ENCODE assay signal across 7 mouse cellular contexts in genomic region chr10:122038554-122038953, GRCm38 (mm10). TPM values are rescaled to one million over a fixed set of nuclear protein-coding genes. Genes with fewer than 3 reads are reported as not detected.
DNase-seq lines count a peak whose midpoint lies in the region; ATAC-seq and TF ChIP-seq lines count a peak whose summit lies in the region.

No protein-coding gene starts in this region.

- no peak for TF ChIP-seq POLR2A in liver, adult 2 months (IDR thresholded peaks at IDR 0.05; ENCODE audit: extremely low read depth, insufficient read depth, low read length)

- no peak overlapping the region for H3K9ac ChIP-seq in liver, adult 2 months (ENCODE audit: low read depth, low read length)
- no peak overlapping the region for H3K9ac ChIP-seq in kidney, postnatal 0 days (ENCODE audit: low read depth, low read length)
- no peak overlapping the region for H3K9ac ChIP-seq in heart, embryonic 11.5 days (ENCODE audit: low read depth, low read length)

- no peaks in the 10 kb centered on the region for H3K27me3 ChIP-seq in liver, adult 2 months (ENCODE audit: control insufficient read depth, insufficient read depth, low read length)
- no peaks in the 10 kb centered on the region for H3K27me3 ChIP-seq in kidney, postnatal 0 days (ENCODE audit: insufficient read depth, low read length)
- peaks cover 5% of the 10 kb centered on the region; the same call in 1 of the 2 replicates for H3K27me3 ChIP-seq in heart, embryonic 11.5 days (ENCODE audit: control insufficient read depth, insufficient read depth, low read length)

- H3K27ac ChIP-seq in liver, adult 2 months (replicated peaks; ENCODE audit: insufficient read depth, low read depth, low read length), result no peak overlapping the region
- H3K27ac ChIP-seq in kidney, postnatal 0 days, result no peak overlapping the region
- no peak overlapping the region for H3K27ac ChIP-seq in heart, embryonic 11.5 days (ENCODE audit: low read depth, low read length)

- no peak overlapping the region for H3K4me2 ChIP-seq in kidney, postnatal 0 days (ENCODE audit: low read length)
- H3K4me2 ChIP-seq in heart, embryonic 11.5 days, result no peak overlapping the region

- no peaks in the 10 kb centered on the region for H3K4me1 ChIP-seq in liver, adult 2 months (ENCODE audit: control insufficient read depth, insufficient read depth, low read length)
- no peaks in the 10 kb centered on the region for H3K4me1 ChIP-seq in kidney, postnatal 0 days (replicated peaks; ENCODE audit: insufficient read depth, low read length)
- peaks cover 5% of the 10 kb centered on the region; the same call in 1 of the 2 replicates for H3K4me1 ChIP-seq in heart, embryonic 11.5 days (ENCODE audit: control insufficient read depth, insufficient read depth, low read length)

- DNase-seq in liver, adult 2 months (ENCODE audit: extremely low read depth, low read depth, low spot score), result peak; percentile 59
- no peak for DNase-seq in liver
- peak; percentile 72 for DNase-seq in brain, adult 2 months (ENCODE audit: low read depth, low spot score)
- DNase-seq in kidney, postnatal 0 days (ENCODE audit: low spot score), result peak; percentile 45
- peak; percentile 25 for DNase-seq in retina, embryonic 14.5 days (ENCODE audit: low spot score)
- DNase-seq in layer of hippocampus, postnatal 14 days (ENCODE audit: low spot score in 2 of 2), result no peak

- WGBS in liver, adult 2 months, result 41% methylated on average over 3 of the region's 3 CpGs
- 63% methylated on average over 3 of the region's 3 CpGs for WGBS in kidney, postnatal 0 days
- WGBS in heart, embryonic 11.5 days (ENCODE audit: insufficient replicate concordance), result 55% methylated on average over 3 of the region's 3 CpGs

- no peak overlapping the region for H3K4me3 ChIP-seq in liver, adult 2 months (ENCODE audit: insufficient read depth, low read depth, low read length)
- no peak overlapping the region for H3K4me3 ChIP-seq in kidney, postnatal 0 days (replicated peaks; ENCODE audit: low read depth, low read length)
- H3K4me3 ChIP-seq in heart, embryonic 11.5 days (ENCODE audit: low read depth, low read length), result no peak overlapping the region

- no peaks in the 10 kb centered on the region for H3K36me3 ChIP-seq in liver, adult 2 months (ENCODE audit: control insufficient read depth, insufficient read depth, low read length)
- no peaks in the 10 kb centered on the region for H3K36me3 ChIP-seq in kidney, postnatal 0 days (ENCODE audit: insufficient read depth, low read length)
- no peaks in the 10 kb centered on the region for H3K36me3 ChIP-seq in heart, embryonic 11.5 days (ENCODE audit: control insufficient read depth, insufficient read depth, low read length)

- TF ChIP-seq CTCF in liver, adult 2 months (IDR thresholded peaks at IDR 0.05; ENCODE audit: low read depth, low read length), result no peak
- no peak for TF ChIP-seq CTCF in kidney, postnatal 0 days (IDR thresholded peaks at IDR 0.05; ENCODE audit: low read depth)

- H3K9me3 ChIP-seq in kidney, postnatal 0 days (replicated peaks; ENCODE audit: low read length), result no peaks in the 10 kb centered on the region
- no peaks in the 10 kb centered on the region for H3K9me3 ChIP-seq in heart, embryonic 11.5 days (replicated peaks; ENCODE audit: control insufficient read depth, low read length)

- H3K79me2 ChIP-seq in liver, adult 2 months (ENCODE audit: control insufficient read depth, insufficient read depth, low read length), result no peaks in the 10 kb centered on the region; the same call in 1 of the 2 replicates

- 0 out of 2 replicates have a peak, but pooled peaks have one; percentile 55 for ATAC-seq in kidney, postnatal 0 days (replicated peaks; ENCODE audit: low FRiP score, low read depth)
- no peak for ATAC-seq in heart, embryonic 11.5 days (replicated peaks; ENCODE audit: insufficient number of reproducible peaks, low FRiP score, low TSS enrichment)

RNA-seq across cellular contexts. Expression of gene Srgap1, which starts 8.6 kb away (rescaled TPM):
- total RNA-seq in liver, adult 2 months (2014; rRNA removed), result 0.54 and 0.55 TPM in 2 replicates
- 0.16 and 0.31 TPM in 2 replicates for polyA plus RNA-seq in liver, adult 2 months (2012; rRNA removed)
- 10.2 and 13.1 TPM in 2 replicates for polyA plus RNA-seq in kidney, postnatal 0 days (2015; fragmentation: Nextera tagmentation; extraction: Ambion mirVana)
- 3.3 and 8.2 TPM in 2 replicates for polyA plus RNA-seq in heart, embryonic 11.5 days (2014; fragmentation: Nextera tagmentation; extraction: Ambion mirVana)
- 10 to 100 TPM; 19.0 to 23.4 TPM for total RNA-seq in layer of hippocampus, postnatal 14 days (2021)

RNA-seq across cellular contexts. Expression of gene Rxylt1, which starts 58.6 kb away (rescaled TPM):
- total RNA-seq in liver, adult 2 months (2014; rRNA removed), result 18.7 and 22.9 TPM in 2 replicates
- 3.5 and 3.7 TPM in 2 replicates for polyA plus RNA-seq in liver, adult 2 months (2012; rRNA removed)
- polyA plus RNA-seq in kidney, postnatal 0 days (2015; fragmentation: Nextera tagmentation; extraction: Ambion mirVana), result 72.1 and 75.5 TPM in 2 replicates
- polyA plus RNA-seq in heart, embryonic 11.5 days (2014; fragmentation: Nextera tagmentation; extraction: Ambion mirVana), result 38.9 and 42.7 TPM in 2 replicates
- total RNA-seq in layer of hippocampus, postnatal 14 days (2021), result 10 to 100 TPM; 39.0 to 42.1 TPM

Comparison
In these comparisons a context has a peak if more than half of its experiments do, and no peak if none do; other contexts are left out.
1. DNase-seq: peak in liver, adult 2 months (single experiment), brain, adult 2 months (single experiment), kidney, postnatal 0 days (single experiment) and retina, embryonic 14.5 days (single experiment); none in liver (single experiment) and layer of hippocampus, postnatal 14 days (0 of 2).